Mouse (Mus musculus): ENCODE measurements around the gene Upk2.

- TF ChIP-seq GATA1 (IDR thresholded peaks at IDR 0.05; ENCODE audit: low read length) (no peak), TAL1 (IDR thresholded peaks at IDR 0.05; ENCODE audit: low read length) (no peak)
Observed at GRCm38 (mm10) chr9:44486335-44486734, 31.6 kb upstream of the Upk2 start.

Data from erythroblast, embryonic 14.5 days (primary cell).